Mouse (Mus musculus) spleen, adult 2 months (tissue): ENCODE measurements at regions not wholly inside any gene's neighbourhood (a gene's known extent, or its start where the extent isn't known, plus 50 kb on each side); places are given as distances from the start of the nearest gene placed in this dataset.

Experiments
- DNase-seq, 2 experiments: peaks; one replicate each; pipeline versions ENCODE4 v3.0.0 to v3.0.0-alpha.2; 2012 to 2021; ENCODE audit warnings: low spot score in 2 of 2, low read depth in 1 of 2
- H3K27ac ChIP-seq: fragments of 200-500 bp; 2 replicates; pipeline ENCODE4 v1.5.1; 2012; ENCODE audit warnings: low read length, inconsistent platforms; ENCODE audit not compliant: insufficient read depth
- H3K27me3 ChIP-seq: fragments of 200-500 bp; 2 replicates; pipeline ENCODE4 v1.6.1; 2012; ENCODE audit warnings: mild to moderate bottlenecking, moderate library complexity, low read length, inconsistent platforms; ENCODE audit not compliant: control insufficient read depth, insufficient read depth
- H3K36me3 ChIP-seq: fragments of 200-500 bp; 2 replicates; pipeline ENCODE4 v1.6.1; 2012; ENCODE audit warnings: mild to moderate bottlenecking, low read length, inconsistent platforms; ENCODE audit not compliant: control insufficient read depth, insufficient read depth
- H3K4me1 ChIP-seq: fragments of 200-500 bp; 2 replicates; pipeline ENCODE4 v1.6.1; 2011; ENCODE audit warnings: inconsistent platforms; ENCODE audit not compliant: control insufficient read depth, insufficient read depth, insufficient read length
- H3K4me3 ChIP-seq: fragments of 200-500 bp; 2 replicates; pipeline ENCODE4 v1.5.1; 2011; ENCODE audit warnings: mild to moderate bottlenecking, inconsistent platforms; ENCODE audit not compliant: insufficient read depth, insufficient read length; ENCODE audit errors: extremely low read depth
- CTCF ChIP-seq: fragments of 200-500 bp; IDR thresholded peaks from 2 replicates; pipeline ENCODE4 v1.5.1; 2011; ENCODE audit warnings: mild to moderate bottlenecking, inconsistent platforms; ENCODE audit not compliant: insufficient read depth, insufficient read length, insufficient replicate concordance; ENCODE audit errors: extremely low read depth
- POLR2A ChIP-seq: fragments of 200-500 bp; IDR thresholded peaks from 2 replicates; pipeline ENCODE4 v1.6.1; 2011; ENCODE audit warnings: low read depth, low read length, inconsistent platforms
- WGBS: fragments of 180-500 bp; shearing (Covaris S2); methylation state at CpG from one replicate; pipeline ENCODE4 v1.1.7; 2018; 5-methylcytosine and 5-hydroxymethylcytosine counted together

DNA sequence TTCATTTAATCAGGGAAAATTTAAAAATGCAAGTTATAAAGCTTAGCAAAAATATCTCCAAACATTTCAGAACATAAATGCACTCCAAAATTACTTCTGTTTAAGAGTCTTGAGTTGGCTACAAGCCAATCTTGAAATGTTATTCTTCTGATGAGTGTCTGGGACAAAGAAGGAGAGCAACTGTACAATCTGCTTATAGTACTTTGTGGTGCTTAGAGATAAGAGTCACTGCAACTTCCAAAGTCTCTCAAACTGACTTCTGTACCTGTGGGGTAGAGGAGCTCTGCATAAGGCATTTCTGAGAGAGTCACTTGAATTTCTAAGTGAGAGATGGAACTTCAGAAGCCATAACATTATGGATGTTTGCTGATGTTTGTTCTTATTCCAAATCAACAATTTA lies 374.2 kb downstream of the Gpd2 start:
- Histone ChIP-seq H3K36me3 (no peaks in the 10 kb centered on the region), H3K4me3 (no peak overlapping the region), H3K27me3 (no peaks in the 10 kb centered on the region), H3K27ac (no peak overlapping the region), H3K4me1 (no peaks in the 10 kb centered on the region)
- TF ChIP-seq POLR2A (no peak), CTCF (no peak)
- DNase-seq: no peak

DNA sequence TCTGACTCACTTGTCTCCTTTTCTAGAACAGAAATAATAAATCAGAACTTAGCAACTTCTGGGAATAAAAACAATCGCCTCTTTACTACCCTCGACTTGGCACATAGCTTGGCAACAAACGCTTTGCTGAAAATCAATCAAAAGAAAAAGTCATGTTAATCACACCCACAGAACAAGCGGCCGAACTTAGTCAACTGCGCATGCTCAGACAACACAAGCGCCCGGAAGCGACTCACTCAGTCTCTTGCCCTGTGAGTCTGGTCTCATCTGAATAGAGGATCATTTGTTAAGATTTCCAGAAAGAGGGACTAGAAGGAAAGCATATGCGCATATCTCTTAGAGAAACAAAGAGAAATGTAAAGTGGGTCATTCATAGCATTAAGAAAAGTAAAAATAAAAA lies 375.8 kb downstream of the Gpd2 start:
- no peaks in the 10 kb centered on the region for H3K36me3 ChIP-seq
- no peak for DNase-seq
- 84% methylated on average over 10 of the region's 10 CpGs for WGBS

DNA sequence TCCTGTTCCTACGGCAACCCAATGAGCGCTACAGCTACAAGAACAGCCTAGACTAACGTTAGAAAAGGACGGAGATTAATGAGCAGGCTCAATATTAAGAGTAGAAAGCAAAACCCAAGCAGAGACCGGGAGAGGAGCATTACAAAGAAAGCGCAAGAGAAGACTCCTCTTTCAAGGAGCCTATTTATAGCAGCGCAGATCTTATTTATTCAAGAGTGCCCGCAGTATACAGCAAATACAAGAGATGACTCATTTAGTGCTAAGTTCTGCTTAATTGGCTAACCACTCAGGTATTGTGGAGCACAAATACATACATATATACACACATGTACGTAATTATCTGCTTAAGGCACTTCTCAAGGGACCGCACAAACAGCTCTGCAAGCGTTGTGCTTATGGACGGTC lies 377.2 kb downstream of the Gpd2 start:
- no peak for DNase-seq
- Histone ChIP-seq H3K4me3 (no peak overlapping the region), H3K4me1 (no peaks in the 10 kb centered on the region), H3K27ac (no peak overlapping the region), H3K27me3 (no peaks in the 10 kb centered on the region), H3K36me3 (no peaks in the 10 kb centered on the region)
- 94% methylated on average over 12 of the region's 12 CpGs for WGBS
- no peak for TF ChIP-seq CTCF
- TF ChIP-seq POLR2A: no peak

More for the DNA sequence above, 375.8 kb downstream of the Gpd2 start:
- TF ChIP-seq POLR2A (no peak), CTCF (no peak)
- Histone ChIP-seq H3K27ac (no peak overlapping the region), H3K4me1 (no peaks in the 10 kb centered on the region), H3K27me3 (no peaks in the 10 kb centered on the region), H3K4me3 (no peak overlapping the region)

- Histone ChIP-seq H3K27ac (no peak overlapping the region), H3K4me1 (no peaks in the 10 kb centered on the region), H3K36me3 (no peaks in the 10 kb centered on the region), H3K27me3 (no peaks in the 10 kb centered on the region), H3K4me3 (peak overlapping the region; percentile 17)
- no peak for TF ChIP-seq CTCF
- TF ChIP-seq POLR2A: no peak
- DNase-seq: no peak
- 10% methylated on average over 19 of the region's 19 CpGs for WGBS
These were observed 379.2 kb downstream of the Gpd2 start for GRCm38 (mm10) chr2:57616525-57617225.

DNA sequence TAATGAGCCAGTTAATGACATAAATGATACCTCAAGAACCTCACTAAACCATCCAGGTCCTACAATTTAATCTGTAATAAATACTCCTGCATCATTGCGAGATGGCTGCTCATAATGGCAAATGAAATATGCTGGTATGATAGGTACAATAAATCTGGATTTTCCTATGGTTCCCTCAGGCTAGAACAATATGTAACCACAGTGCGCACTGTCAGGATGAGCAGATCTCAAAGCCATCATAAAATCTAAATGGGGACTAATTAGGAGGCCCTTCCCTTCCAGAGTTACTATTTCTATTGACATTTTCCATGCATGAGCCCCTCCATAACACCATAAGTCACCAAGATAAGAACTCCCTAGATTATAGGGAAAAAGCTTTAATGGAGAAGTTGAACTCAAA lies 379.8 kb downstream of the Gpd2 start:
- Histone ChIP-seq H3K27ac (no peak overlapping the region), H3K4me3 (no peak overlapping the region), H3K36me3 (no peaks in the 10 kb centered on the region), H3K27me3 (no peaks in the 10 kb centered on the region), H3K4me1 (no peaks in the 10 kb centered on the region)
- no peak for DNase-seq
- TF ChIP-seq CTCF (no peak), POLR2A (no peak)
- 89% methylated on average over 2 of the region's 2 CpGs for WGBS

DNA sequence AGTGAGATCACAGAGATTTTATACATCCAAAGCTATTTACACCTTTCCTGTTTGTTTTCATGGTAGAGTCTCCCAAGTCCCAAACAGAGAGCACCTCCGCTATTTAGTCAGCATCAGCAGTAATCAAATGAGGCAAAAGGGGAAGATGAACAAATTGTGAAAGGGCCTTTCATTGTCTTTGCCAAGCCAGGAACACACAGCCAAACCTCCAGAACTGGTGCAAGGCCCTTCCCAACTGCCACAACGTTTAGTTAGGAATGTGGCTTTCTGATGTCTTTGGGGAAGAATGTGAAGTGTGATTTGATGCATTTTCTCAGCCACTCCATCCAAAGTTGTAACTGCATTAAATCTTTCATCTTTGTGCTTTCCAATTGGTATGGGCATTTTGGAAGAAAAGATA lies 353.6 kb upstream of the Galnt5 start:
- Histone ChIP-seq H3K4me1 (no peaks in the 10 kb centered on the region), H3K4me3 (no peak overlapping the region), H3K27ac (no peak overlapping the region), H3K27me3 (no peaks in the 10 kb centered on the region), H3K36me3 (no peaks in the 10 kb centered on the region)
- DNase-seq: no peak
- 56% methylated on average over 2 of the region's 2 CpGs for WGBS
- TF ChIP-seq CTCF (no peak), POLR2A (no peak)

DNA sequence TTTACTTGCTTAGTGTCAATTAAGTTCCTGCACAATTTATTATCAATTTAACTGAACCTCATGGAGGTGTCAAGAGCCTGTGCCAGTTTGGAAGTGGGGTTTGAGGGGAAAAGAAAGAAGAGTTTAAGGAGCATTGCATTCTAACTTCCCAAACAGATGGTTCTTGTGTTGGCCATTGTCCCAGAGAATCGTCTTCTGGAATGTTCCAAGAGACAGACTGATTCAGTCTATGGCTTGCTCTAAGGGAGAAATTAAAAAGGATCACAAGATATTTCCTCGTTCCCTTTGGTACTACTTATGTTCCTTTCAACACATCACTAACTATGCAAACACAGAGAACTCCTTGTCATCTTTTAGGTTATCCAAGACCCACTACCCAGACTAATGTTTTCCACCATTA lies 353.1 kb upstream of the Galnt5 start:
- Histone ChIP-seq H3K36me3 (no peaks in the 10 kb centered on the region), H3K27ac (no peak overlapping the region), H3K4me3 (no peak overlapping the region), H3K27me3 (no peaks in the 10 kb centered on the region), H3K4me1 (no peaks in the 10 kb centered on the region)
- TF ChIP-seq CTCF (no peak), POLR2A (no peak)
- 83% methylated on average over 2 of the region's 2 CpGs for WGBS
- DNase-seq: no peak
